Mouse (Mus musculus): ENCODE results near the gene Itsn1. TPM values are rescaled to one million over a fixed set of nuclear protein-coding genes. Genes with fewer than 3 reads are reported as not detected.

Gene Itsn1
- total RNA-seq, 2 experiments from 2014 or later, result 413 to 1,329 TPM

DNA sequence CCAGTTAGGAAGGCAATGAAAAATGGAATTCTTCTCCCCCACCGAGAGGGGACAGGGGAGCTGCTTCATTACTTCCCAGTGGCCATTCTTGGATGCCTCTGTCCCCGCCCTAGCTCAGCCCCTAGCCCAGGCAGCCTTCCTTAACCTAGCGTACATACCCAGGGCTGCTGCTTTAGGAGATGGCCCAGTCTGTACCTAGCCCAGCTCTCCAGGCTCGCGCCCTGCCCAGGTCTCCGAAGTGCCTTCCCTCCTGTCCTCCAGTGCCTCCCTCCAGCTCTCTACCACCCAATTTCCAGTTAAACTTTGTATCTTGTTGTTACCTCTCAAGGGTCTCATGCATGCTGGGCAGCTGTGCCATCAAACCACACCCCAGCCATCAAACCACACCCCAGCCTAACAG, 106.7 kb downstream of the Itsn1 start:
- no peak for ATAC-seq (replicated peaks; ENCODE audit: low FRiP score, poor library complexity, severe bottlenecking)

GRCm38 (mm10) chr16:91836592-91837557, 107.8 kb downstream of the Itsn1 start:
- no peak for ATAC-seq (replicated peaks; ENCODE audit: low FRiP score, poor library complexity, severe bottlenecking)

- no peak for ATAC-seq (replicated peaks; ENCODE audit: low FRiP score, poor library complexity, severe bottlenecking)
These were observed 108.5 kb downstream of the Itsn1 start for GRCm38 (mm10) chr16:91837558-91838041.

- no peak for ATAC-seq (replicated peaks; ENCODE audit: low FRiP score, poor library complexity, severe bottlenecking)
These were observed 109.7 kb downstream of the Itsn1 start for GRCm38 (mm10) chr16:91838771-91839170.

GRCm38 (mm10) chr16:91839462-91839861, 110.4 kb downstream of the Itsn1 start:
- ATAC-seq (replicated peaks; ENCODE audit: low FRiP score, poor library complexity, severe bottlenecking), result no peak

- ATAC-seq (replicated peaks; ENCODE audit: low FRiP score, poor library complexity, severe bottlenecking), result no peak
These were observed 112.0 kb downstream of the Itsn1 start for GRCm38 (mm10) chr16:91841026-91841630.

DNA sequence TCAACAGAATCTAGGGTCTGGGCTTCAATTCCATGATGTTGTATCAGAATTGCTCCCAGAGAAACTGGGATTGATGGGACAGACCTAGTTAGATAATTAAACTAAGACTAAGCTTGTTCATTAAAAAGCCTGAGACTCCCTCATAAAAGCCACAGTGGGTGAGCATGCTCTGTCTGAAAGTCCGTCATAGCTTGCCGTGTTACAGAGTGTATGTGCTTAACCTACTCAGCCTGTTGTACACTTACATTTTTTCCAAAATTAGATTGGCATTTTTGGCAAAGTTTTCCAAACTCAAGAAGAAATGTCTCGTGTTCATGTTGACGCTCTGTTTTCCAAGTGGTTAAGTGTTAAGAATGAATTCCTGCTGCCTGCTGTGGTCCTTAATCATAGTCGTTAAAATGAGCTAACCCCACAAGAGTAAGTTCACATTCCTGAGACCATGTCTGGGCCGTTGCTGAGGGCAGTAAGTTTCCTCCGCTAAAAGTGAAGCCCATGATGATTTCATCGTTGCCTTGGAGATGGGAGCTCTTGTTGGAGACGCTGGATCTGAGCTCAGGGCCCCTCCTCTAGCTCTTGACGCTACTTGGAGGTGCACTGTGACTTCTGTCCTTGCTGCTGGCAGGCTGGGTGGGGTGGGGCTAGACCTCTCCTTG, 117.1 kb downstream of the Itsn1 start:
- no peak for ATAC-seq (replicated peaks; ENCODE audit: low FRiP score, poor library complexity, severe bottlenecking)

DNA sequence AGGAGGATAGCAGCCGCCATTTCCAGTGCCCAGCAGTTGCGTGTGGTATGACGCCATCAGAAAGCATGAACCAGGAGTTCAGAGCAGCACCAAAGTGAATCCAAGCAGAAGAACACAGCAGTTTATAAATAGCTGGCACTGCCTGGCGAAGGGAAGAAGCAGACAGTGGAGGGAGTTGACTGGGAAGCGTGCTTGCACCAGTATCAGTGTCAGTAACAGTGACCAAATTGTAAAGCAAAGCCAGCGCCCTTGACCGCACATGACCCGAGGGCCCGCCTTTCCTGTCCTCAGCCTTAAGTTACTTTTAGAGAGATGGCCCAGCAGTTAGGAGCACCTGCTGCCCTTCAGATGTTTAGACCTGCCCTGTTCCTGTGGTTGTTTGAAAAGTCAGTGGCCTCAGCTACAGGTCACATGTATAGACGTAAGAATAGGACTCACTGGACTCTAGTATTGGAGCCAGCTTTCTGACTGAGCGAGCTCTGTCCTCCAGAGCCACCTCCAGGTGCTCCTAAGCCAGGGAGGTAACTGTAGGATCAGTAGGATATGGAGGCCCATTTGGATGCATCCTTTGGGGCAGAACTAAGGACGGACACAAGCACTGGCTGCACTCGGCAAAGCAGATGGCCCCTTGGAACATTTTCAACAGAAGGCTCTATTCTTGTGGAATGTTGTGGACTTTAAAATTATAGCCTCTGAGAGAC, 118.6 kb downstream of the Itsn1 start:
- no peak for ATAC-seq (replicated peaks; ENCODE audit: low FRiP score, poor library complexity, severe bottlenecking)

GRCm38 (mm10) chr16:91848505-91848904, 119.4 kb downstream of the Itsn1 start:
- ATAC-seq (replicated peaks; ENCODE audit: low FRiP score, poor library complexity, severe bottlenecking), result no peak

DNA sequence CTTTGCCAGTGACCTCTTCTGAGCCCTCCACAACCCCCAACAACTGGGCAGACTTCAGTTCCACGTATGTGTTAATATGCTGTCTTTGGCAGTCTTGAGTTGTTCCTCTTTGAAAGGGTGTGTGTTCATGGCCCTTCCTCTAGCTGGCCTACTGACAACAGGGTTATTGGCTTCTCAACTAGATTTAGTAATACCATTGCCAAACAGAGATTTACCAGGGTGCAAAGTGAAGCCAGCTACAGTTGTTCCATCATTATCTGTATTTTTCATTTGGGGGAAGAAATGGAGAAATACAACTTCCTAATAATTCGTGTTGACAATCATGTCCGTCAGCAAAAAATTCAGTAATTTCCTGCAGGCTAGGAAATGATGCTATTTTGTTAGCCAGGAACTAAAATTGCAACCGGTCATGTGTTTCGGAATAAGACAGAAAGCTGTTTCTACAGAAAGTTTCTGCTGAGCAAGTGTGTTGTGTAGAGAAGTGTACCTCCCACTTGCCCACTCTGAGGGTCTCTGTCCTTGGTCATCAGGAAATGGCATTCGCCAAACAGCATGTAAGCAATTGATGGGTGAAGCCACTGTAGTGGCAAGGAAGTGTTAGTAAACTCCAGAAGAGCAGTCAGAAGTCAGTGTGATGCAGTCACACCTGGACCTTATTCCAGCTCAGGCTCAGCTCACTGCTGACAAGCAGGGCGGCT, 120.0 kb downstream of the Itsn1 start:
- no peak for ATAC-seq (replicated peaks; ENCODE audit: low FRiP score, poor library complexity, severe bottlenecking)

DNA sequence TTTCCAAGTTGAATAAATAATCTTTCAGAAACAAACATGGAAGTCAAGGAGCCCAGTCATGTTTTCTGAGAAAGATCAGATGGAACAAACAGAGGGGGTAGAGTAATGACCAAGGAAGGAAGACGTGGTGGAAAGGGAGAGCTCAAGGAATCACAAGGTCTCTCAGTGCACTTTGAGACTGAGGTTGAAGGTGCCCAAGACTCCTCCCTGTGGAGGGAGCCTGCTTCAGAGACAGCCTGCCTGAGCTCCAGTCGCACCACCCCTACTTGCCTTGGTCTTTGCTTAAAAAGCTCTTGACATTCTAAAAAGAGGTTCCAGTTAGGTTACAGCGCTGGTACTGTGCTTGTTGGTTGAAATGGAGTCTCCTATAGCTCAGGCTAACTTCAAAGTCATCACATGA, 121.1 kb downstream of the Itsn1 start:
- no peak for ATAC-seq (replicated peaks; ENCODE audit: low FRiP score, poor library complexity, severe bottlenecking)

DNA sequence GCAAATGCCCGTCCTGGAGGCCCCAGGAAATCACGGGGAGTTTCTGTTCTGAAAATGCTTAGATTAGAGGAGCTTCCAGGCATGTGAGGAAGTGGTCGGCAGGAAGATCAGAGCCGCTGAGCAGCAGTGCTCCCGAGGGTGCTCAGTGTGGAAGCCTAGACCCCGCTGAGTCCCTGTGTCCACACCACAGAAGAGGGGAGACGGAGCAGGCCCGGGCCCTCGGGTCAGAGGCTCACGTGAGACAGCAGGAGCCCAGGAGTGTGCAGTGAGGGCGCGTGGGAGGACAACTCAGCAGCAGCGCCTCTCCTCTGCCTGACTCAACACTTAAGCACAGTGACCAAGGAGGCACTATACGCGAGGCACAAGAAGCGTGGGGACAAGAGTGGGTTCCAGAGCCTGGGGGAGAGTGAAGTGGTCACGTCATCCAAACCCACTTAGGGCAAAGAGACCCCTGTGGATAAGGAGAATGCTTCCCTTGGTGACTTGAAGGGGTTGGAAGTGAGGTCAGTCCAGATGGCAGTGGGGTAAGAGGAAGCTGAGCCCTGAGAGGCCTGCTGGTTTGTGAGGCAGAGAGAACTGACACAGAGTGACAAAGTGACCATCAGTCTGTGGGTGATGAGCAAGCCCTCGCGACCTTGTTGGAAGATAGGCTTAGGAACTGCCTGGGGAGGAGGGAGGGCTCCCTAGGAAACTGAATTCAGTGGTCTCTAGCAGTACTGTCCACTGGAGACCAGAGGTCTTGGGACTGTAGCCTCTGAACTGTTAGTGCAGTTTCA, 122.6 kb downstream of the Itsn1 start:
- no peak for ATAC-seq (replicated peaks; ENCODE audit: low FRiP score, poor library complexity, severe bottlenecking)

DNA sequence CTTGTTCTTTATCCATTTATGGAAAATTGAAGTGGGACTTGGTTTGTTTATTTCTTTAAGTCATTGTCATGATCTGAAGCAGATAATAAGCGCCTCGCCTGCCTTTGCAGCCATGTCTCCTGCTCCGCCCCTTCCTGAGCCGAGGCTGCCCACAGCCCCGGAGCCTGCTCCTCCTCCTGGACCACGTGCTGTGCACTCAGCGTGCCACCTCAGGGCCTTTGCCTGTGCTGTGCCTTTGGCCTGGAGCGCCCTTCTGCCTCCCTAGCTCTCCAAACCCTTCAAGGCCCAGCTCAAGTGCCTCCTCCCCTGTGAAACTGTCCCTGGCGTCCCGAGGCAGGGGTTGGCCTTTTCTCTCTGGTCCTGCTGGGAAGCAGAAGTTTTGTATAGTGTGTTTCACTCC, 123.7 kb downstream of the Itsn1 start:
- no peak for ATAC-seq (replicated peaks; ENCODE audit: low FRiP score, poor library complexity, severe bottlenecking)

DNA sequence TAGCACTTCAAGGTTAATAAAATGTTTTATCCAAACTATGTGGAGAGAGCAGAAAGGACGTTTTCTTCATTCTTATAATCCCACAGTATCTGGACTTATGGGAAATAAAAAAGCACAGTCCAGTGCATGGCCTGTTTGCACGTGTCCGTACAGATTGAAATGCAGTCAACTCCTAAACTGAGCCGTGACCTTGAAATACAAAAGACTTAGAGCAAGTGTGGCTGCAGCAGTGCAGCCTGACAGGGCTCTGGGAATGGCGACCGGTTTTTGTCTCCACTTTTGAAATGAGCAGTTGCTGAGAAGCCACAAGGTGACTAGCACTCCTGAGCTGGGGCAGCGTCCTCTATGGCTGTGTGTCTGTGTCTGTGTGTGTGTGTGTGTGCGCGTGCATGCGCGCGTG, 124.1 kb downstream of the Itsn1 start:
- no peak for ATAC-seq (replicated peaks; ENCODE audit: low FRiP score, poor library complexity, severe bottlenecking)

DNA sequence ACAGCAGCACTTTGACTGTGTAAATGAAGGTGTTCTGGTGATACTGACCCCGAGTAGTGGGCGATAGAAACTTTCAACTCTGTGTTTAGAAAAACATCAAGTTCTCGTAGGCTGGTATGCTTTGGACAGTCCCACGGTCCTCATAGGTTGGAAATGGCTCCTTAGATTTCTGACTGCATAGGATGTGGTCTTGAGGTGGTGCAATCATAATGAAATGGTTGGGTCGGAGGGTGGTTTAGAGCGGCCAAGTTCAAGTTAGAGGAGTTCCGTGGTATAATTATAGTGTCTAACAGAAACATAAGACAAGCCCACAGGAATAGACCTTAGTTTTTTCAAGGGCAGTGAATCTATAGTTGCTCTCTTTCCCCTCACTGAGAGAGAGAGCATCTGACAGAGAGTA, 129.6 kb downstream of the Itsn1 start:
- no peak for ATAC-seq (replicated peaks; ENCODE audit: low FRiP score, poor library complexity, severe bottlenecking)

GRCm38 (mm10) chr16:91859203-91859602, 130.1 kb downstream of the Itsn1 start:
- no peak for ATAC-seq (replicated peaks; ENCODE audit: low FRiP score, poor library complexity, severe bottlenecking)

DNA sequence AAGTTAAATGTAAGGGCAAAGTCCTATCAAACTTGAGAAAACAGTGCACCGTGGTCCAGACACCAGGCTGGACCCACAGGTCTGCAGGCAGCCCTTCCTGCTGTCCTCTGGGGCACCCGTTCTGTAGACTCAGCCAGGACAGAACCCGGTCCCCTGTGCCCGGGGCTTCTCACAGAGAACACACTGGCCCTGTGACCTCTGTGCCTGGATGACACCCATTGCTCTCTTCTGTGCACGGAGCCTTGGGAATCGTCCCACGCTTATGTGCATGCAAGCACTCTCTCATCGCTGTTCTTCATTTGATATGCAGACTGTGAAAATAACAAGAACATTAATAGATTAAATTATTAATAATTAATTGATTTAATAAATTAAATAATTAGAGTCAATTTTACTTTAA, 130.9 kb downstream of the Itsn1 start:
- no peak for ATAC-seq (replicated peaks; ENCODE audit: low FRiP score, poor library complexity, severe bottlenecking)

DNA sequence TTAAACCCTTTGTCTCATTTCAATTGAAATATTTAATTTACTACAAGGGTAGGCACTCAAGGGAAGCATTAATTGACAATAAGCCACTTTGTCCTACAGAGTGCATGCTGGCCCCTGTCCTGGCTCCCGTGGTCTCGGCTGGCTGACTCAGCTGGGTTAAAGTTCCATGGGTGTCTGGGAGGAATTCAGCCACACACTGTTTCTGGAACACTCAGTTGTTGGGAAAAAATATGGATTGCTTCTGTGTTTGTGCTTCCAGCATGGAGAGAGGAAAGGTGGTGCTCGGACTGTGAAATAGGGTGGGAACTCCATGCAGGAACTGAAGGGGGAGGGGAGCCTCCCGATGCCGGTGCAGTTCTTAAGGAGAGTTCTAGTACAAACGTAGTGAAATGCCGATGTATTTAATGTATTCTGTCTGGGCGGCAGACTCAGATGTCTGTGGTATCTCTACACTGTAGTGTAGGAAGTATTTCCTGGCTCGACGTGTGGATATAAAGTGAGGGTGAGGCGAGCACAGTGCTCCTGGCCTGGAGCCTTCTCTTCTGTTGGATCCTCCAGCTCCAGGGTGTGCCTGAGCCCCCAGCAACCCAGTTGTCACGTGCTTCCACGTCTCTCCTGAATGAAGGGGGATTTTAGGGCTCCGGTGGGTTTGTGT, 131.5 kb downstream of the Itsn1 start:
- no peak for ATAC-seq (replicated peaks; ENCODE audit: low FRiP score, poor library complexity, severe bottlenecking)

Data from erythroblast, adult 5-6 weeks (primary cell).